Mouse (Mus musculus): ENCODE results near the gene Gpr137b. TPM values are rescaled to one million over a fixed set of nuclear protein-coding genes. Genes with fewer than 3 reads are reported as not detected.
"Not testable (repeated sequence)": the region's sequence is repeated elsewhere in the genome, so short reads cannot be mapped to it uniquely, and the experiment has no call there.

Gene Gpr137b
- polyA plus RNA-seq, 1 experiment, result 22.9 TPM

GRCm38 (mm10) chr13:13378168-13378859 lies 15.5 kb downstream of the Gpr137b start:
- H3K4me1 ChIP-seq (ENCODE audit: control insufficient read depth, insufficient read depth, low read length); H3K27me3 ChIP-seq (ENCODE audit: control insufficient read depth, insufficient read depth, low read length, poor library complexity, severe bottlenecking); H3K9me3 ChIP-seq (replicated peaks; ENCODE audit: control insufficient read depth, insufficient read depth, low read length, poor library complexity, severe bottlenecking); H3K4me3 ChIP-seq (ENCODE audit: low read depth, low read length); H3K9ac ChIP-seq (ENCODE audit: low read depth, poor library complexity, severe bottlenecking); H3K36me3 ChIP-seq (ENCODE audit: control insufficient read depth, insufficient read depth, low read length, poor library complexity, severe bottlenecking); H3K27ac ChIP-seq (ENCODE audit: insufficient read depth, low read length): not testable (repeated sequence)

- Histone ChIP-seq H3K4me3 (ENCODE audit: low read depth, low read length) (no peak overlapping the region), H3K9ac (ENCODE audit: low read depth, poor library complexity, severe bottlenecking) (no peak overlapping the region), H3K9me3 (replicated peaks; ENCODE audit: control insufficient read depth, insufficient read depth, low read length, poor library complexity, severe bottlenecking) (no peaks in the 10 kb centered on the region), H3K4me1 (ENCODE audit: control insufficient read depth, insufficient read depth, low read length) (no peaks in the 10 kb centered on the region), H3K27me3 (ENCODE audit: control insufficient read depth, insufficient read depth, low read length, poor library complexity, severe bottlenecking) (no peaks in the 10 kb centered on the region), H3K27ac (ENCODE audit: insufficient read depth, low read length) (no peak overlapping the region), H3K36me3 (ENCODE audit: control insufficient read depth, insufficient read depth, low read length, poor library complexity, severe bottlenecking) (no peaks in the 10 kb centered on the region)
- TF ChIP-seq POLR2A (IDR thresholded peaks at IDR 0.05; ENCODE audit: insufficient read depth, low read length), result no peak
- no peak for TF ChIP-seq CTCF (IDR thresholded peaks at IDR 0.05; ENCODE audit: low read depth, low read length)
- no peak for TF ChIP-seq EP300 (IDR thresholded peaks at IDR 0.05; ENCODE audit: insufficient read depth, low read depth, low read length)
These were observed 16.6 kb downstream of the Gpr137b start for GRCm38 (mm10) chr13:13377180-13377579.

GRCm38 (mm10) chr13:13373965-13374364 lies 19.8 kb downstream of the Gpr137b start:
- H3K27me3 ChIP-seq (ENCODE audit: control insufficient read depth, insufficient read depth, low read length, poor library complexity, severe bottlenecking); H3K4me1 ChIP-seq (ENCODE audit: control insufficient read depth, insufficient read depth, low read length); H3K9ac ChIP-seq (ENCODE audit: low read depth, poor library complexity, severe bottlenecking); H3K9me3 ChIP-seq (replicated peaks; ENCODE audit: control insufficient read depth, insufficient read depth, low read length, poor library complexity, severe bottlenecking); H3K27ac ChIP-seq (ENCODE audit: insufficient read depth, low read length); H3K4me3 ChIP-seq (ENCODE audit: low read depth, low read length); H3K36me3 ChIP-seq (ENCODE audit: control insufficient read depth, insufficient read depth, low read length, poor library complexity, severe bottlenecking): not testable (repeated sequence)

DNA sequence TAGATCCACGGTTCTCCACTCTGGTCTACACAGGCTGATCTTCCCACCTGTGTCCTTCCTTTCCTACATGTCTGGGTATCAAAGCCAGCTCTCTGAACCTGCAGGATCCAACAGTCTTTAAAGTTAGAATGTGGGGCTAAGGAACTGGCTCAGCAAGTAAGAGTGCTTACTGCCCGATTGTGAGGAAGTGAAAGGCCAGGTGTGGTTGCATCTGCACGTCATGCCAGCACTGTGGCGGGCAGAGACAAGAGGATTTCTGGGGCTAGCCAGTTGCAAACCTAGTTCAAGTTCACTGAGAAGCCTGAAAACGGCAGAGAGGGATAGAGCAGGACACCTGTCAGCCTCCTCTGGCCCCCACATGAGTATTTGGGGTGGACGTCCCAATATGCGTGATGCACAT lies 22.4 kb downstream of the Gpr137b start:
- not testable (repeated sequence) for H3K4me1 ChIP-seq (ENCODE audit: control insufficient read depth, insufficient read depth, low read length); H3K27ac ChIP-seq (ENCODE audit: insufficient read depth, low read length); H3K9ac ChIP-seq (ENCODE audit: low read depth, poor library complexity, severe bottlenecking); H3K4me3 ChIP-seq (ENCODE audit: low read depth, low read length); H3K36me3 ChIP-seq (ENCODE audit: control insufficient read depth, insufficient read depth, low read length, poor library complexity, severe bottlenecking); H3K9me3 ChIP-seq (replicated peaks; ENCODE audit: control insufficient read depth, insufficient read depth, low read length, poor library complexity, severe bottlenecking); H3K27me3 ChIP-seq (ENCODE audit: control insufficient read depth, insufficient read depth, low read length, poor library complexity, severe bottlenecking)

DNA sequence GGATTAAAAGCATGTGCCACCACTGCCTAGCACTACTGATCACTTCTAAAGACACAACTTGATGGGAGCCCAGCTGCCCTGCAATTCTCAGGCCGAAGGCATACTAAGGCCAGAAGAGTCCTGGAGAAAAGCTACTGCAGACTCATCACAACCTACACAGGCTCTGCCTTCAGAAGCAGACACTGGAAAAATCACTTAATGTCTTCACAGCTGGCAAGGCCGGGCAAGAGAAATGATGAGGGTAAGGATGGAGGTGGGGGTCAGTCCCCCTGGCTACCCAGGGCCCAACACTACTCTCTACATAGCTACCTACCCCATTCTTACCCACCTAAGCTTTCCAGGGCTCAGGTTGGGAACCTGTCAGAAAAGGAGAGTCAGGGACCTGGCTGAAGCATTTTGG lies 27.4 kb downstream of the Gpr137b start:
- H3K9me3 ChIP-seq (replicated peaks; ENCODE audit: control insufficient read depth, insufficient read depth, low read length, poor library complexity, severe bottlenecking); H3K9ac ChIP-seq (ENCODE audit: low read depth, poor library complexity, severe bottlenecking); H3K27ac ChIP-seq (ENCODE audit: insufficient read depth, low read length); H3K27me3 ChIP-seq (ENCODE audit: control insufficient read depth, insufficient read depth, low read length, poor library complexity, severe bottlenecking); H3K4me1 ChIP-seq (ENCODE audit: control insufficient read depth, insufficient read depth, low read length); H3K4me3 ChIP-seq (ENCODE audit: low read depth, low read length); H3K36me3 ChIP-seq (ENCODE audit: control insufficient read depth, insufficient read depth, low read length, poor library complexity, severe bottlenecking): not testable (repeated sequence)

DNA sequence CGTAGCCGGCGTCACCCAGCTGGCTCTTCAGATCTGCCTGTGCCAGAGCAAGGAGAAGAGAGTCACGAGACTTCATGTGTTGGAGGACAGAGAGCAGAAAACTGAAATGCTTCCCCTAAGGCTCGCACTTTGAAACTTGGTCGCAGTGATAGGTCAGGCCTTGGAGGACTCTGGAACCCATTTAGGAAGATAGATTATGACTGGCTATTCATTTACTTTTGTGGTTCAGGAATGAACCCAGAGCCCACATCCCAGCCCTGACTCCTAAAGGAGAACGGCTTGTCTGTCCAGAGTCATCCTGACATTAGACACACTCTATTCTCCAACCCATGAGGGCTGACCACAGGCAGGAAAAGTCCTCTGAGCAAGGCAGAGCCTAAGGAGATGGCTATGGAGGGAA lies 30.3 kb downstream of the Gpr137b start:
- H3K9ac ChIP-seq (ENCODE audit: low read depth, poor library complexity, severe bottlenecking); H3K4me1 ChIP-seq (ENCODE audit: control insufficient read depth, insufficient read depth, low read length); H3K9me3 ChIP-seq (replicated peaks; ENCODE audit: control insufficient read depth, insufficient read depth, low read length, poor library complexity, severe bottlenecking); H3K27ac ChIP-seq (ENCODE audit: insufficient read depth, low read length); H3K4me3 ChIP-seq (ENCODE audit: low read depth, low read length); H3K27me3 ChIP-seq (ENCODE audit: control insufficient read depth, insufficient read depth, low read length, poor library complexity, severe bottlenecking); H3K36me3 ChIP-seq (ENCODE audit: control insufficient read depth, insufficient read depth, low read length, poor library complexity, severe bottlenecking): not testable (repeated sequence)

DNA sequence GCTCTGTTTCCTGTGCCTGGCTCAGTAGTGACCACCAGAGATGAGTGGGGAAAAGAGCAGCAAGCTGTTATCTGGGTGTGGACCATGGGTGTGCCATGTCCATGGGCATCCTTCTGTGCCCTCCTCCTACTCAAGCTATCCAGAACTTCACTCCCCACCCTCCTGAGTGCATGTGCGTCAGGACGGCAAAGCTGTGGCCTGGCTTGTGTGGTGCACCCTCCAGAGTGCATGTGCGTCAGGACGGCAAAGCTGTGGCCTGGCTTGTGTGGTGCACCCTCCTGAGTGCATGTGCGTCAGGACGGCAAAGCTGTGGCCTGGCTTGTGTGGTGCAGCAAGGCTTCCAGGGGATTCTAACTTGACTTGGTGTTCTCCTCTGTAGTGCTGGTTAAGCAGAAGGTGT lies 31.6 kb downstream of the Gpr137b start:
- not testable (repeated sequence) for H3K9ac ChIP-seq (ENCODE audit: low read depth, poor library complexity, severe bottlenecking); H3K27me3 ChIP-seq (ENCODE audit: control insufficient read depth, insufficient read depth, low read length, poor library complexity, severe bottlenecking); H3K4me3 ChIP-seq (ENCODE audit: low read depth, low read length); H3K9me3 ChIP-seq (replicated peaks; ENCODE audit: control insufficient read depth, insufficient read depth, low read length, poor library complexity, severe bottlenecking); H3K27ac ChIP-seq (ENCODE audit: insufficient read depth, low read length); H3K36me3 ChIP-seq (ENCODE audit: control insufficient read depth, insufficient read depth, low read length, poor library complexity, severe bottlenecking); H3K4me1 ChIP-seq (ENCODE audit: control insufficient read depth, insufficient read depth, low read length)

DNA sequence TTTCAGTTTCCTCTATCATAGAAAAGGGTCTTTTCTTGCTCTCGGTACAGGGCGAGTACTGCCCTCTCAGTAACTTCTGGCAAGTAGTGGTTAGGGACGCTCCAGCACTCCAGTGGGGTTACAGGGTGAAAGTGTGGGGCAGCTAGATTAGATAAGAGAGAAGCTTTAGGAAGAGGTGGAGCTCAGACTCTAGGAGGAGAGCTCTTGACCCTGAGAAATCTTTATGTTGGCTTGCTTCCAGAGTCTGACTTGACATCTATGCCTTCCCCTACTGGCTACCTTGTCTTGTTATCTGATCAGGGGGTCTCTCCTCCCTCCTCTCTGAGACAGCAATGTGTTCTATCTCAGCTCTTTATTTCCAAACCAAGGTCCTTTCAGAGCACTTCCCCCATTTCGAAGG lies 33.8 kb downstream of the Gpr137b start:
- not testable (repeated sequence) for H3K27me3 ChIP-seq (ENCODE audit: control insufficient read depth, insufficient read depth, low read length, poor library complexity, severe bottlenecking); H3K4me3 ChIP-seq (ENCODE audit: low read depth, low read length); H3K4me1 ChIP-seq (ENCODE audit: control insufficient read depth, insufficient read depth, low read length); H3K27ac ChIP-seq (ENCODE audit: insufficient read depth, low read length); H3K9me3 ChIP-seq (replicated peaks; ENCODE audit: control insufficient read depth, insufficient read depth, low read length, poor library complexity, severe bottlenecking); H3K9ac ChIP-seq (ENCODE audit: low read depth, poor library complexity, severe bottlenecking); H3K36me3 ChIP-seq (ENCODE audit: control insufficient read depth, insufficient read depth, low read length, poor library complexity, severe bottlenecking)

DNA sequence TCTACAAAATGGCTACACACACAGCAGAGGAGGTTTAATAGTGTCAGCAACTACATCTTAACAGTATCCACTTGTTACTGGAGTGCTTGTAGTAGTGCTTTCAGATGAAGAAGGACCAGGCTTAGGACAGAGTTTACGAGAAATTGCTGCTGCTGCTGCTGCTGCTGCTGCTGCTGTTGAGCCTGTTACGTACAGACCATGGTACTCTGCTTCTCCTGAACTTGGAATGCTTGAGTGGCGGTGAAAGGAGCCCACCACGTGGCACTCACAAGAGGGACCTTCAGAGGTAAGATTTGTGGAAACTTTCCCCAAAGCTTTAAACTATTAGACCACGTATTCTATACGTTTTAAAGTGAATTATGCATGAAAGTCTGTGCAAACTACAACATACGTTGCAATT lies 35.2 kb downstream of the Gpr137b start:
- H3K27me3 ChIP-seq (ENCODE audit: control insufficient read depth, insufficient read depth, low read length, poor library complexity, severe bottlenecking); H3K4me3 ChIP-seq (ENCODE audit: low read depth, low read length); H3K9me3 ChIP-seq (replicated peaks; ENCODE audit: control insufficient read depth, insufficient read depth, low read length, poor library complexity, severe bottlenecking); H3K4me1 ChIP-seq (ENCODE audit: control insufficient read depth, insufficient read depth, low read length); H3K27ac ChIP-seq (ENCODE audit: insufficient read depth, low read length); H3K36me3 ChIP-seq (ENCODE audit: control insufficient read depth, insufficient read depth, low read length, poor library complexity, severe bottlenecking); H3K9ac ChIP-seq (ENCODE audit: low read depth, poor library complexity, severe bottlenecking): not testable (repeated sequence)

DNA sequence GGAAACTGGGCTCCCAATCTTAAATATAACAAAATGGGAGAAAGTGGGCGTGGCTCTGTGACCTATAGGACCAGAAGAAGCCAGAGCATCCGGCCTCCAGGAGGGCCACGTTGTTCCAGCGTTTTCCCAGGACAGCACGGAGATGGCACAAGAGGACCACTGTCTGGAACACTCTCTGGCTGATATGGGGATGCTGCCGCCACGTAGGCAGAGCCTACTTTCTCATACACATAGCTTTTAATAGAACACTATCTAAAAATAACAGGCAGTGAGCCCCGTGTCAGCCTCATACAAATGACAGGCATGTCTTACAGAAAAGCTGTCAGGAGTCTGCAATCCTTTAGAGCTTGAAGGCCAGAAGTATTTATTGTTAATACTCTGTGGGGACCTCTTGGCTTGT lies 35.7 kb downstream of the Gpr137b start:
- H3K27me3 ChIP-seq (ENCODE audit: control insufficient read depth, insufficient read depth, low read length, poor library complexity, severe bottlenecking); H3K4me3 ChIP-seq (ENCODE audit: low read depth, low read length); H3K9ac ChIP-seq (ENCODE audit: low read depth, poor library complexity, severe bottlenecking); H3K9me3 ChIP-seq (replicated peaks; ENCODE audit: control insufficient read depth, insufficient read depth, low read length, poor library complexity, severe bottlenecking); H3K36me3 ChIP-seq (ENCODE audit: control insufficient read depth, insufficient read depth, low read length, poor library complexity, severe bottlenecking); H3K27ac ChIP-seq (ENCODE audit: insufficient read depth, low read length); H3K4me1 ChIP-seq (ENCODE audit: control insufficient read depth, insufficient read depth, low read length): not testable (repeated sequence)

All from ES-Bruce4 (cell line).